Mouse (Mus musculus) thymus, postnatal 14 days (tissue): ENCODE data around the gene Pgrmc1.
A peak's percentile ranks its signal among the peaks of the same experiment; 100 is the strongest.

Experiments
- DNase-seq: peaks from one replicate; pipeline ENCODE4 v3.0.0; 2021

The Pgrmc1 gene

DNA sequence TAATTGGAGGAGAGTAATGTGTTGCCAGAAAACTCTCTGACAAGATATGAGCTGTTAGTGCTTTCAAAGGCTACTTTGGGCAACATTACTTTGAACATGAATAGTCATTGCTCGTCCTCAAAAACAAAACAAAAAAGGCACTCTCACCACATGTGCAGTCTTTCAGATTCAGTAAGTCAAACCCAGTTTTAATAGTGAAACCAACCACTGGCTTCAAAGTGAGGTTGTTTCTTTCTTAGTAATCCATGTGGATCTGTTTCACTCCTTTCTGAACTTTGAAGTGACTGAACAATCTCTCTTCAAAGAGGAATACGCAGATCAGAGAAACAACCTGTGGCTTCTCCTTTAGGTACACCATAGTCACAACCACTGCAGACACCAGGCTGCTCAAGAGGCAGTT is 11.1 kb downstream of the Pgrmc1 start:
- no peak for DNase-seq

DNA sequence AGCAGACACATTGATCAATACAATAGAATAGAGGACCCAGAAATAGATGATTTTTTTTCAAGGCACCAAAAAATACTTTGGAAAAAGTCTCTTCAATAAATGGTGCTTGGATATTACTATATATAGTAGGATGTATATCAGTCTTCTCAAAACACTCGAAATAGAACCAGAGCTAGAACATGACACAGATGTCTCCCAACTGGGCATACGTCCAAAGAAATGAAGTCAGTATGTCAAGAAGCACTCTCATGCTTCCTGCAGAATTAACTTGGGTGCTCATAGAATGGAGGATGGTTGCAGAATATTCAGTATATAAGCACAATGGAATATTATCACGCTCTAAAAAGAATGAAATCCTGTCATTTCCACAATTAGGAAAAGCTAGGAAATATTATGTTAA is 30.1 kb downstream of the Pgrmc1 start:
- DNase-seq = no peak

DNA sequence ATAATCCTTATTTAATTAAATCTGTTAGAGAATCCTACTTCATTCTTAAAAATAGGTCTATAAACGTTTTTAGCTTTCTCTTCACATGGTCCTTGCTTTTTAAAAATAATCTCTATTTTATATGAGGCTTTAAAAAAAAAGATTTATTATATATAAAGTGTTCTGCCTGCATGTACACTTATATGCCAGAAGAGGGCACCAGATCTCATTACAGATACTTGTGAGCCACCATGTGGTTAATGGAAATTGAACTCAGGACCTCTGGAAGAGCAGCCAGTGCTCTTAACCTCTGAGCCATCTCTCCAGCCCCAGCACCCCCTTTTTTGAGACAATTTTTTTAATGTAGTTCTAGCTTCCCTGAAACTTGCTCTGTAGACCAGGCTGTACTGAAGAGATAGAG is 32.8 kb downstream of the Pgrmc1 start:
- no peak for DNase-seq

DNA sequence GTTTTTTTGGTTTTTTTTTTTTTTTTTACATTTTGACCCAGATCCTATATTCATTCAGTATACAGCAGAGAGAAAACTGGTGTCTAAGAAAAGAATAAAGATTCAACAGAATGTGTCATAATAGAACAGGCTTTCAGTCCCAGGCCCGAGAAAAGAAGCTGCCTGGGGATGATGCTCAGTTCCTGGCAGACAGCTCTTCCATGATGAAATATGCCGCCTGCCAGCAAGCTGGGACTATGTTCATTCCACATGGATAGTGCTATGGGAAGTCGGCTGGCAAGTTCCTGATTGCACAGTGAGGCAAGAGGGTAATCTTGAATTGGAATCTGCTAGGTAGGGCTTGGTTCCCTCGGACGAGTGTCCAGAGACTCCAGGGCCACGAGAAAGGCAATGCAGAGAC is 42.0 kb downstream of the Pgrmc1 start:
- no peak for DNase-seq

DNA sequence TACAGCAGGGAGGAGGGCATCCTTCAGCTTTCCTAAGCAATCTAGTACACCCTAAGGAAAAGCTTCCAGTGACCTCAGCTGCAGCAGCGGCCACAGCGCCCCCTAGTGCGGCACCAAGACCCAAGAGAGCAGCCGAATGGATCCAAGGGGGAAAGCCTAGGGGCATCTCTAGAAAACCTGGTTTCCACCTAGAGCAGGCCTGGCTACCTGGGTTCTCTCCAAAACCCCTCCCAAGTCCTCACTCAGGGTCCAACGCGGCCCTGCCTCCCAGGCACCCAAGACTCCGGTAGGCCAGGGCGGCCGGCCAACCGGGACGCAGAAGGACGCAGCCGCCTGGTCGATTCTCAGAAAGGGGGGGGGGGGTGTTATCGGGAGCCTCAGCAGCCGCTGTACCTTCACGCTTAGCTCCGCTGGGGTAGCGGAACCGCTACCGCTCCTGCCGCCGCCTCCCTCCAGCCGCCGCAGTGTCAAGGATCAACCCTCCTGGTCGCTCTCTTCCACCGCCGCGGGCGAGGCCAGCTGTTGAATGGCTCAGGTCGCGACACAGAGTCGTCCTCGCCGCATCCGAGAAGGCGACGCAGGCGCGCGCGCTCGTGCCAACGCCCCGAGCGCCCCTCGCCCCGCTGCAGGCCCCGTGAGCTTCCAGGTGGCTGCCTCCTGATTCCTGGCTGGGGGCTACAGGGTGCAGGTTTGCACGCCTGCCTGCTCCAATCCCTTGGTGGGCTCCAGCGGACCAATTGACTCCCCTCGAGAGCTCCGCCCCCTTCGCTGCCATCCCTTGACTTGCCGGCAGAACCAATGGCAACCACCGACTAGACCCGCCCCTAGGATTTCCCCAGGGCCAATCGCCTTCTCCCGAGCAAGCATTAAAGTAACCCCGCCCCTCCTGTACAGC is 46.9 kb downstream of the Pgrmc1 start, which contains the start of gene Akap17b:
TSS of gene Akap17b (minus strand) at position 739 of the 895 bp plus-strand sequence.
- peak; percentile 86 for DNase-seq
